Mouse (Mus musculus): Measurements from ENCODE around the gene Pttg1.

The Pttg1 gene

DNA sequence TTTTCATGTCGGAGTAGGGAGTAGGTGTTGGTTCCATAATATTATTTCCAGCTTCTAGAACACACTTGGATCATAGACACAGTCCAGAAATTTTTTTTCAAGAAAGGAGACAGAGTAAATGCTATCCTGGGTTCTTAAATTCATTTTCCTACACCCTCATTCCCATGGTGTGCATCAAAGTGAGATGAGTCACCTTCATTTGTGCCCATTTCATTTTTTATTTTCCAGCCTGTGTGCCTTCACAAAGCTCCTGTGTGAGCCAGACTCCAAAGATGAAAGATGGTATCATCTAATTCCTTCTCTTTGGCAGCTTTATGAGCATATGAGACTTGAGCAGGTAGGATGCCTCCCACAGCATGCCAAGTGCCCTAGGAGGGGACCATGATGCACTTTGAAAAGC is 49.5 kb downstream of the Pttg1 start:
- no peak for TF ChIP-seq NANOG (IDR thresholded peaks at IDR 0.05; ENCODE audit: borderline replicate concordance, low read length)
- no peak for TF ChIP-seq POU5F1 (IDR thresholded peaks at IDR 0.05; ENCODE audit: borderline replicate concordance, low read length)
- no peak for TF ChIP-seq CTCF (conservative IDR thresholded peaks at IDR 0.05; ENCODE audit: low read length)
- Histone ChIP-seq H3K36me3 (ENCODE audit: insufficient read depth, low read length) (no peaks in the 10 kb centered on the region), H3K4me3 (replicated peaks; ENCODE audit: low read length) (no peak overlapping the region), H3K9me3 (ENCODE audit: low read length) (no peaks in the 10 kb centered on the region), H3K27me3 (ENCODE audit: insufficient read depth, low read length) (peaks cover 24% of the 10 kb centered on the region), H3K4me1 (replicated peaks; ENCODE audit: low read depth, low read length) (peaks cover 4% of the 10 kb centered on the region; the same call in 1 of the 2 replicates)

DNA sequence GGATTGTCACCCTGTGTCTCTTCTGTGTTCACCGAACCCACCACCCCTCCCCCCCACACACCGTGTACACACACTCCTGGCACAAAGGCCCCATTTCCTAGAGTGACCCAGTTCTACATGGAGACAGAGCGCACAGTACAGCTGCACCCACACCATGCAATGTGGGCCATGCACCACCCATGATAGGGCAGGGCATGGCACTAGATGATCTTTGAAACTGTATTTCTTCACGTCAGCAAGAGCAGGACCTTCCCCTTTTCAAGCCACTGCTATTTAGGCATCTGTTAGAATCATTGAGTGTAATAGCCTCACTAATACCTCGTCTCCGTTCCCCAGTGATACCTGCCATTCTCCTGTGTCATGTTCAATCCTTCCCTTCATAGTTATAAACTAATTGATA is 51.1 kb downstream of the Pttg1 start:
- TF ChIP-seq CTCF (conservative IDR thresholded peaks at IDR 0.05; ENCODE audit: low read length): no peak
- no peak for TF ChIP-seq NANOG (IDR thresholded peaks at IDR 0.05; ENCODE audit: borderline replicate concordance, low read length)
- no peak for TF ChIP-seq POU5F1 (IDR thresholded peaks at IDR 0.05; ENCODE audit: borderline replicate concordance, low read length)
- no peak overlapping the region for H3K4me3 ChIP-seq (replicated peaks; ENCODE audit: low read length)
- no peaks in the 10 kb centered on the region for H3K4me1 ChIP-seq (replicated peaks; ENCODE audit: low read depth, low read length)
- no peaks in the 10 kb centered on the region for H3K9me3 ChIP-seq (ENCODE audit: low read length)
- H3K27me3 ChIP-seq (ENCODE audit: insufficient read depth, low read length): peaks cover 11% of the 10 kb centered on the region
- H3K36me3 ChIP-seq (ENCODE audit: insufficient read depth, low read length): no peaks in the 10 kb centered on the region

DNA sequence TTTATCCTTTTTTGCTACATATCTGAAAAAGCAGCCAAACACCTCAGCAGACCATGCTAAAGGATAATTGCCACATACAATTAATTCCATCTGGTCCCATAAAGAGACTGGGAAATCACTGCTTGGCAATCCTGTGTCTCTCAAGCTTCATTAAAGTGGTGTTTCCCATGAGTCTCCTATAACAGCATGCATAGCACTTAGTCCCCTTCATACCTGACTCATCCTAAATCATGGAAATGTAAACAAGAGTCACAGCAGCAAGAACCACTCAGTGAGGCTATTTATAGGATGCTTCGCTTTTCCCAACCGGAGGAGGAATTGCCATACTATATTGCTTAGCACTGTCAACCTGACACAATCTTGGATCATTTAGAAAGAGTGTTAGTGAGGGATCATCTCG is 52.7 kb downstream of the Pttg1 start:
- TF ChIP-seq NANOG (IDR thresholded peaks at IDR 0.05; ENCODE audit: borderline replicate concordance, low read length): no peak
- no peak for TF ChIP-seq POU5F1 (IDR thresholded peaks at IDR 0.05; ENCODE audit: borderline replicate concordance, low read length)
- TF ChIP-seq CTCF (conservative IDR thresholded peaks at IDR 0.05; ENCODE audit: low read length): no peak
- Histone ChIP-seq H3K4me1 (replicated peaks; ENCODE audit: low read depth, low read length) (no peaks in the 10 kb centered on the region), H3K27me3 (ENCODE audit: insufficient read depth, low read length) (0 out of 2 replicates have a peak, but pooled peaks cover 4% of the 10 kb centered on the region), H3K9me3 (ENCODE audit: low read length) (no peaks in the 10 kb centered on the region), H3K36me3 (ENCODE audit: insufficient read depth, low read length) (no peaks in the 10 kb centered on the region), H3K4me3 (replicated peaks; ENCODE audit: low read length) (no peak overlapping the region)

DNA sequence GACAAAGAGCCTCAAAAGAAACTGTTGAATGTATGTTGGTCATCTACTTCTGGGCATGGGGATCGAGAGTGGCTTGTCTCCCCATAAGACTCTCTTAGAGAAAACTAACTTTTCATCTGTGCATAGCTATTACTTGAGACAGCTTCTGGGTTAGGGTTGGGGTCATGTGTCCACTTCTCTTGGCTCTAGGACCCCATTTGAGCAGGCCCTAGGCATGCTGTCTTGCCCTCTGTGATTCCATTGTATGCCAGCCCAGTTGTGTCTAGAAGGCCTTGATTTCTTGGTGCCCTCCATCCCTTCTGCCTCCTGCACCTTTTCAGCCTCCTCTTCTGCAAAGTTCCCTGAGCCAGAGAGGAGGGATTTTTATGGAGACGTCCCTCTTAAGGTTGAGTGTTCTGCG is 54.2 kb downstream of the Pttg1 start:
- Histone ChIP-seq H3K27me3 (ENCODE audit: insufficient read depth, low read length) (no peaks in the 10 kb centered on the region), H3K36me3 (ENCODE audit: insufficient read depth, low read length) (no peaks in the 10 kb centered on the region), H3K9me3 (ENCODE audit: low read length) (no peaks in the 10 kb centered on the region), H3K4me3 (replicated peaks; ENCODE audit: low read length) (no peak overlapping the region), H3K4me1 (replicated peaks; ENCODE audit: low read depth, low read length) (no peaks in the 10 kb centered on the region)
- TF ChIP-seq NANOG (IDR thresholded peaks at IDR 0.05; ENCODE audit: borderline replicate concordance, low read length): no peak
